ENCODE assay signal across 9 mouse cellular contexts in genomic region chr9:15685215-15685614, GRCm38 (mm10). TPM values are rescaled to one million over a fixed set of nuclear protein-coding genes. Genes with fewer than 3 reads are reported as not detected.
A peak's percentile ranks its signal among the peaks of the same experiment; 100 is the strongest.
DNase-seq lines count a peak whose midpoint lies in the region; ATAC-seq and TF ChIP-seq lines count a peak whose summit lies in the region.
"Had no signal": no experiment of that assay in that cellular context is flagged by ENCODE, and none has a peak within 500 bp of the region (broad histone marks: within the 10 kb centered on the region; RNA-seq: fewer than 3 reads in every experiment).

No protein-coding gene starts in this region.

- no peak for TF ChIP-seq POLR2A in kidney, adult 2 months (IDR thresholded peaks at IDR 0.05; ENCODE audit: low read depth, low read length)

- no peaks in the 10 kb centered on the region for H3K36me3 ChIP-seq in kidney, adult 2 months (ENCODE audit: control insufficient read depth, insufficient read depth, low read length)
- H3K36me3 ChIP-seq in midbrain, embryonic 16.5 days (ENCODE audit: control insufficient read depth, insufficient read depth, low read length), result no peaks in the 10 kb centered on the region
- H3K36me3 ChIP-seq: stomach, embryonic 15.5 days had no signal

- no peak overlapping the region for H3K4me3 ChIP-seq in kidney, adult 2 months (ENCODE audit: insufficient read depth, low read depth, low read length)
- H3K4me3 ChIP-seq in midbrain, embryonic 16.5 days (ENCODE audit: low read depth, low read length), result no peak overlapping the region
- H3K4me3 ChIP-seq: stomach, embryonic 15.5 days had no signal

- no peak overlapping the region for H3K27ac ChIP-seq in kidney, adult 2 months (ENCODE audit: insufficient read depth, low read depth, low read length)
- H3K27ac ChIP-seq in midbrain, embryonic 16.5 days (ENCODE audit: low read length), result no peak overlapping the region
- H3K27ac ChIP-seq: stomach, embryonic 15.5 days had no signal

- DNase-seq in 3T3-L1 (ENCODE audit: low read depth, low spot score) (peak; percentile 77), adipocyte (ENCODE audit: low spot score) (peak; percentile 70)
- DNase-seq in cerebellum, postnatal 4 days (ENCODE audit: low spot score in 2 of 2), result peak; percentile 61 to 81
- peak; percentile 44 to 64 for DNase-seq in gastrocnemius, postnatal 4 days (ENCODE audit: low spot score in 2 of 2)
- DNase-seq in kidney, adult 2 months, result peak; percentile 74
- DNase-seq in left cerebral cortex, postnatal 4 days, result peak; percentile 73
- DNase-seq in spleen, postnatal 4 days (ENCODE audit: low spot score in 2 of 2), result peak; percentile 51 to 80

- no peaks in the 10 kb centered on the region; the same call in 1 of the 2 replicates for H3K27me3 ChIP-seq in kidney, adult 2 months (replicated peaks; ENCODE audit: control insufficient read depth, insufficient read depth, low read length)
- H3K27me3 ChIP-seq in midbrain, embryonic 16.5 days (ENCODE audit: control insufficient read depth, insufficient read depth, low read depth, low read length), result no peaks in the 10 kb centered on the region
- H3K27me3 ChIP-seq: stomach, embryonic 15.5 days had no signal

- ATAC-seq in midbrain, embryonic 16.5 days, result peak; percentile 77

- WGBS in kidney, adult 2 months, result 9% methylated on average over 4 of the region's 4 CpGs
- WGBS in midbrain, embryonic 16.5 days, result 11% methylated on average over 4 of the region's 4 CpGs

- no peaks in the 10 kb centered on the region for H3K4me1 ChIP-seq in kidney, adult 2 months (ENCODE audit: control insufficient read depth, insufficient read depth, low read length)
- no peaks in the 10 kb centered on the region for H3K4me1 ChIP-seq in midbrain, embryonic 16.5 days (ENCODE audit: control insufficient read depth, insufficient read depth, low read length)
- H3K4me1 ChIP-seq: stomach, embryonic 15.5 days had no signal

- intact Hi-C loops in left cerebral cortex, postnatal 4 days (cut with DNase I), result loop anchor here (1.0 kb wide), 1 partner anchor 195 kb away; no protein-coding TSS in a partner anchor

- no peaks in the 10 kb centered on the region for H3K9me3 ChIP-seq in midbrain, embryonic 16.5 days (replicated peaks; ENCODE audit: control insufficient read depth, low read length, poor library complexity, severe bottlenecking)
- H3K9me3 ChIP-seq: stomach, embryonic 15.5 days had no signal

- peak; percentile 79 for TF ChIP-seq CTCF in kidney, adult 2 months (conservative IDR thresholded peaks at IDR 0.05; ENCODE audit: insufficient read depth, insufficient read length, low read depth, low read length)

- H3K9ac ChIP-seq in midbrain, embryonic 16.5 days (ENCODE audit: low read depth, low read length), result no peak overlapping the region
- H3K9ac ChIP-seq: stomach, embryonic 15.5 days had no signal

- no peak overlapping the region for H3K4me2 ChIP-seq in midbrain, embryonic 16.5 days (ENCODE audit: low read length)
- H3K4me2 ChIP-seq: stomach, embryonic 15.5 days had no signal

RNA-seq across cellular contexts. Expression of gene Slc36a4, which starts 24.3 kb away (rescaled TPM):
- total RNA-seq in gastrocnemius, postnatal 4 days (2021), result 10 to 100 TPM; 18.2 to 19.3 TPM
- 4.9 and 6.1 TPM in 2 replicates for polyA plus RNA-seq in kidney, adult 2 months (2012; rRNA removed)
- 10 to 100 TPM; 43.3 to 48.7 TPM for total RNA-seq in left cerebral cortex, postnatal 4 days (2021)
- 35.5 and 38.7 TPM in 2 replicates for polyA plus RNA-seq in midbrain, embryonic 16.5 days (2015; fragmentation: Nextera tagmentation; extraction: Ambion mirVana)

RNA-seq across cellular contexts. Expression of gene Deup1, which starts 57.5 kb away (rescaled TPM):
- under 1 TPM; 0.41 to 0.44 TPM for total RNA-seq in gastrocnemius, postnatal 4 days (2021)
- polyA plus RNA-seq in kidney, adult 2 months (2012; rRNA removed), result 0.12 and 0.19 TPM in 2 replicates
- total RNA-seq in left cerebral cortex, postnatal 4 days (2021), result 1 to 10 TPM; 1.2 to 1.5 TPM
- polyA plus RNA-seq in midbrain, embryonic 16.5 days (2015; fragmentation: Nextera tagmentation; extraction: Ambion mirVana), result 1.9 and 3.1 TPM in 2 replicates
